Mouse (Mus musculus): ENCODE results near the gene Utp6. TPM values are rescaled to one million over a fixed set of nuclear protein-coding genes. Genes with fewer than 3 reads are reported as not detected.
A peak's percentile ranks its signal among the peaks of the same experiment; 100 is the strongest.

Utp6 gene
- total RNA-seq, 2 experiments from 2014 or later = 25.5 to 30.4 TPM

- DNase-seq = peak in 1 of 2 experiments; percentile 29
- intact Hi-C loops (cut with DNase I) = loop anchor here (2.0 to 5.0 kb wide), 2 partner anchors 94 to 175 kb away; no protein-coding TSS in a partner anchor
Observed at GRCm38 (mm10) chr11:79886961-79887360, 75.2 kb downstream of the Utp6 start.

GRCm38 (mm10) chr11:79886395-79886794 is 75.8 kb downstream of the Utp6 start:
- DNase-seq = no peak
- intact Hi-C loops (cut with DNase I) = loop anchor here (2.0 to 5.0 kb wide), 2 partner anchors 94 to 174 kb away; no protein-coding TSS in a partner anchor

- peak; percentile 52 to 71 for DNase-seq
Observed at GRCm38 (mm10) chr11:79885713-79886393, 76.3 kb downstream of the Utp6 start.

GRCm38 (mm10) chr11:79884784-79885183 is 77.4 kb downstream of the Utp6 start:
- DNase-seq = no peak
- intact Hi-C loops (cut with DNase I) = loop anchor here (5.0 kb wide), 2 partner anchors 77 to 172 kb away; no protein-coding TSS in a partner anchor

More at GRCm38 (mm10) chr11:79885713-79886393, 76.3 kb downstream of the Utp6 start:
- intact Hi-C loops (cut with DNase I) = loop anchor here (2.0 to 5.0 kb wide), 2 partner anchors 93 to 174 kb away; no protein-coding TSS in a partner anchor

Other genes starting within 250 kb of the Utp6 start
- gene Suz12, start 30.7 kb upstream of the Utp6 start, total RNA-seq (2021) = 10 to 100 TPM; 14.2 to 20.6 TPM
- gene Crlf3, start 118.6 kb upstream of the Utp6 start, total RNA-seq (2021) = 1 to 10 TPM; 4.7 to 6.8 TPM
- 1 to 10 TPM in 1 of 2 experiments, under 1 TPM in 1; 0.91 to 1.3 TPM for gene Atad5, start 127.0 kb upstream of the Utp6 start, total RNA-seq (2021)
- 10 to 100 TPM; 16.5 to 20.6 TPM for gene Tefm, start 179.8 kb upstream of the Utp6 start, total RNA-seq (2021)
- gene Adap2, start 191.7 kb upstream of the Utp6 start, total RNA-seq (2021) = 1 to 10 TPM; 3.4 to 5.9 TPM
- gene Rnf135, start 221.5 kb upstream of the Utp6 start, total RNA-seq (2021) = 1 to 10 TPM; 1.8 to 2.4 TPM
- 10 to 100 TPM; 35.7 to 37.2 TPM for gene Rhot1, start 246.6 kb upstream of the Utp6 start, total RNA-seq (2021)

All from gastrocnemius, postnatal 36 days (tissue).